Mouse (Mus musculus) central nervous system, embryonic 14 days (tissue): ENCODE measurements around the gene Faap20. TPM values are rescaled to one million over a fixed set of nuclear protein-coding genes. Genes with fewer than 3 reads are reported as not detected.

Source experiments
- polyA plus RNA-seq: library from polyadenylated mRNA; depleted of rRNA; stranded (reverse); fragments of >200 nt; gene quantifications from 2 replicates; pipeline ENCODE4 v1.2.3, GENCODE M21; 2012; rRNA removed

Gene Faap20
- 74.3 and 75.6 TPM in 2 replicates for polyA plus RNA-seq

DNA sequence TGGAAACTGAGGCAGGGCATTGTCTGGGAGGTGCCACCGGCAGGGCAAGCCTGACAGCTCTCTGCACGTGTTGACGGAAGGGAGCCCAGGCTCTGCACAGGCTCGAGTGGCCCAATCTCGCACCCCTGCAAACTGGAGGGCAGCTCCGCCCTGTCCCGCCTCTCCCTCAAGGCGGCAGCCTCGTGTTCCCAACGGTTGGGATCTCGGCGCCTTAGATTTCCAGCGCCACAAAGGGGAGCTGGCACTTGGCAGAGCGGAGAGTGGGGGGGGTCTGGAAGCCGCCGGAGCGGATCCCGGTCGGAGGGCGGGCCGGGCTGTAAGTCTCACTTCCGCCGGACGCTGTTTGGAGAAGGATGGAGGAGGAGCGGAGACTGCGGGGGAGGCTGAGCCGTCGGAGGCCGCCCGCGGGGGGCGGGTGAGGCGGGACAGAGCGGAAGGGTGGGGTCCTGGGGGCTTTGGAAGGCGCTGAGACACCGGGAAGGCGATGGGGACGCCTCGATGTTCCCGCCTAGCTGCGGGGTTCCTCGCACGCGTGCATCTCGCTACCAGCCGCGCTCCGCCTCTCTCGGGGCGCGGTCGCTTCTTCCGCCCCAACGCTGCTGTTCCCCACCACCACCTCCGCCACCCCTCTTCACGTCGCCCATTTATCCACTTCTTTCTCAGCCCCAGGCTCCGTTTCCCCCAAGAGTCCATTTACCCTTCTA lies at the start of gene Faap20:
Gene Faap20 (plus strand): TSS at position 155 of the 704 bp plus-strand sequence.

DNA sequence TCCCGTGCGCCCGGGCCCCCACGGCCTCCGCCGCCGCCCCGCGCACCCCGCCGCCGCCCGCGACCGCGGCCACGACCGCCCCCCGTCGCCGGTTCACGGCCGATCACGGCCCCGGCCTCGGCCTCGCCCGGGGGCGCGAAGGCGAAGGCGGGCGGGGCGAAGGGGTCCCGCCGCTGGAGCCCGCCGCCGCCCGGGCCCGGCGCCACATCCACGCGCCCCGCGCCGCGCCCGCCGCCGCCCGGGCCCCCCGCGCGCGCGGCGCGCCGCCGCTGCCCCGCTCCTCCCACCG lies 27.1 kb upstream of the Faap20 start, which contains the start of gene Ski:
Gene Ski (minus strand): TSS at position 41 of the 289 bp plus-strand sequence.

Other genes starting within 250 kb of the Faap20 start
- 27.3 and 27.6 TPM in 2 replicates for gene Plch2, start 193.0 kb upstream of the Faap20 start, polyA plus RNA-seq
- 21.6 and 22.7 TPM in 2 replicates for gene Pex10, start 182.8 kb upstream of the Faap20 start, polyA plus RNA-seq
- 93.3 and 94.4 TPM in 2 replicates for gene Rer1, start 163.4 kb upstream of the Faap20 start, polyA plus RNA-seq
- gene Morn1, start 163.2 kb upstream of the Faap20 start, polyA plus RNA-seq, result 9.6 and 11.2 TPM in 2 replicates
- gene Ski, start 27.2 kb upstream of the Faap20 start, polyA plus RNA-seq, result 38.4 and 44.7 TPM in 2 replicates
- gene Prkcz, start 111.6 kb downstream of the Faap20 start, polyA plus RNA-seq, result 58.1 and 62.0 TPM in 2 replicates
- gene Gabrd, start 148.3 kb downstream of the Faap20 start, polyA plus RNA-seq, result 0.39 and 0.74 TPM in 2 replicates
- gene Cfap74, start 159.4 kb downstream of the Faap20 start, polyA plus RNA-seq, result 5.6 and 6.5 TPM in 2 replicates
- 0.23 and 0.36 TPM in 2 replicates for gene Tmem52, start 219.3 kb downstream of the Faap20 start, polyA plus RNA-seq
- gene Gnb1, start 241.6 kb downstream of the Faap20 start, polyA plus RNA-seq, result 708 and 773 TPM in 2 replicates